Mouse (Mus musculus) cerebellum, postnatal 14 days (tissue): ENCODE results near the gene Kctd11.
"Not testable (repeated sequence)": the region's sequence is repeated elsewhere in the genome, so short reads cannot be mapped to it uniquely, and the experiment has no call there.

Experiments used
- DNase-seq, 2 experiments: peaks; one replicate each; pipeline ENCODE4 v3.0.0; 2021; ENCODE audit warnings: mixed read lengths in 2 of 2

The Kctd11 gene

GRCm38 (mm10) chr11:69880853-69881603 is at the start of gene Kctd11:
Kctd11 (minus strand) TSS chr11:69881406.
- DNase-seq, result peak; percentile 77 to 79

GRCm38 (mm10) chr11:69930176-69930575 is 49.0 kb upstream of the Kctd11 start:
- DNase-seq, result not testable (repeated sequence)

DNA sequence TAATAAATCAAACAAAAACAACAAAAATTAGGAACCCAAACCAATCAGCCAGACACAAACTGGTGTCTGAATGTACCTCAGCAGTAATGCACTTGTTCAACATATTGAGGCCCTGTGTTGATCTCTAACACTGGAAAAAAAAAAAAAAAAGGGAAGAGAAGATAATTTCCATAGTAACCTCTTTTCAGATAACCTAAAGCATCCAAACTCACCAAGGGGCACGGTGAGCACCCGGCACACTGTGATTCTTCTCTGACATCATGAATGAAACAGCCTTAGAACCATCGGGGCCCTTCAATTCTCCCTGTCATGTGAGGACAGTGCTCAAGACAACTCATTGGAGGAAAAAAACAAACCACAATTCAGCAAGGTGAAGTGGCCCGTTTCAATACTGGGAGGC is 48.5 kb upstream of the Kctd11 start:
- DNase-seq, result no peak

GRCm38 (mm10) chr11:69927501-69927900 is 46.3 kb upstream of the Kctd11 start:
- no peak for DNase-seq

- no peak for DNase-seq
These were observed 41.6 kb upstream of the Kctd11 start for GRCm38 (mm10) chr11:69922796-69923195.

GRCm38 (mm10) chr11:69922012-69922756 is 41.0 kb upstream of the Kctd11 start:
- no peak for DNase-seq

GRCm38 (mm10) chr11:69921114-69922011 is 40.2 kb upstream of the Kctd11 start, which contains the start of gene Eif5a:
Eif5a (minus strand) TSS chr11:69921958.
- peak; percentile 100 for DNase-seq

- peak; percentile 51 to 83 for DNase-seq
These were observed 39.2 kb upstream of the Kctd11 start for GRCm38 (mm10) chr11:69920266-69921031.

- peak; percentile 66 to 84 for DNase-seq
These were observed 38.6 kb upstream of the Kctd11 start for GRCm38 (mm10) chr11:69919661-69920265.

DNA sequence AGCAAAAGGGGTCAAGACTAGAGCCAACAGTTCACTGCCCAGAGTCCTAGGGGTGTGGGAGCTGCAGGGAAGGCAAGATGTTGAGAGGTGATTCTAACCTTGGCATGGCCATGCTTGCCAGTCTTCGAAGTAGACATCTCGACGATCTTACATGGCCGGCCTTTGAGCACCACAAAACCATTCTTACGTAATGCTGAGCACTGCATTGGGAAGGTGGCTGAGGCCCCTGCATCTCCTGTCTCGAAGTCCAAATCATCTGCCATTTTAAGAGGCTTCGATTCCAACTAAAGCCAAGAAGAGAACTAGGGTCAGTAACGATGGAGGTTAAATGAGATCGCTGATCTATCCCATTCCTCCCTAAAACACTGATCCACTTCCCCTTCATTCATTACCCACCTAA is 37.8 kb upstream of the Kctd11 start:
- DNase-seq, result no peak

DNA sequence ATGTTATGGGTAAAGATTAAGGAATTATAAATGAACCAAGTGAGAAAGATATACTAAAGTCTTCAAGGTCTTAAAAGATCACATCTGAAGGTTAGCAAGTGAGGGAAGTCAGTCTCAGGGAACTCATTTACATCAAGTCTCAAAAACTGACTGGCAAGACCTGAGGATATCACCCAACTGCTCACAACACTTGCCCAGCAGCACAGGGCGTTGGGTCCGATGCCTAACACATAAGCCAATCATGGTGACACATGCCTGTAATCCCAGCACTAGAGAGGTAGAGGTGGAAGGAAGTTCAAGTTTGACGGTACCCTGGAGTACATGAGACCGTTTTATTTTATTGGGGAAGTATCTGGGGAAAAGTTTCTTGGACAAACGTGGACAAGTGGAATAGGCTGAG is 36.9 kb upstream of the Kctd11 start:
- no peak for DNase-seq

- no peak for DNase-seq
These were observed 36.3 kb upstream of the Kctd11 start for GRCm38 (mm10) chr11:69917379-69917948.

GRCm38 (mm10) chr11:69916652-69917378 is 35.6 kb upstream of the Kctd11 start:
- DNase-seq, result not testable (repeated sequence)

DNA sequence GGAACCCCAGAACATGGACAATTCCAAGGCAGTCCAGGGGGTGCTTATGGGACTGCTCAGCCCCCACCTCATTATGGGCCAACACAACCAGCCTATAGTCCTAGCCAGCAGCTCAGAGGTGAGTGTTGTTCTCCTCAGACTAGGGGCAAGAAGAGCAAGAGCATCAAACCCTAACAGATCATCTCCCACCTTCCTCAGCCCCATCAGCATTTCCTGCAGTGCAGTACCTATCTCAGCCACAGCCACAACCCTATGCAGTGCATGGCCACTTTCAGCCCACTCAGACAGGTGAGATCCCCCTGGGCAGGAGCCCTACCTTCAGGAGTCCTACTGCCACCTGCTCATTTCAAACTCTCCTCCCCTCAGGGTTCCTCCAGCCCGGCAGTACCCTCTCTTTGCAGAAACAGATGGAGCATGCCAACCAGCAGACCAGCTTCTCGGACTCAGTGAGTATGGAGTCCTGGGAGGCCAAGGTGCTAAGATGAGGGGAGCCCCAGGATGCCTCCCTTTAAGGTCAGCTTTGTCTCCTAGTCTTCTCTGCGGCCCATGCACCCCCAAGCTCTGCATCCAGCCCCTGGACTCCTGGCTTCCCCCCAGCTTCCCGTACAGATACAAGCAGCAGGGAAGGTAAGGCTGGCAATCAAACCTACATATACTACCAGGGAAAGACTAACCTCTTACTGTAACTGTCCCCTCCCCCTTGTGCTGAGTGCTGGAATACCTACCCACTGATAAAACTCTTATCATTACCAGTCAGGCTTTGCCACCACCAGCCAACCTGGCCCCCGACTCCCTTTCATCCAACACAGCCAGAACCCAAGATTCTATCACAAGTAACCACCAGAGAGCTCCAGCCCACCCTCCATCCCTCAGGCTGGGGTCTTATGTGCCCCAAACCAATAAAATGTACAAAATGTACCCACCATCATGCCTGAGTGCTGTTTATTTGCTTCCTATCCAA is 34.7 kb upstream of the Kctd11 start:
- DNase-seq, result no peak

DNA sequence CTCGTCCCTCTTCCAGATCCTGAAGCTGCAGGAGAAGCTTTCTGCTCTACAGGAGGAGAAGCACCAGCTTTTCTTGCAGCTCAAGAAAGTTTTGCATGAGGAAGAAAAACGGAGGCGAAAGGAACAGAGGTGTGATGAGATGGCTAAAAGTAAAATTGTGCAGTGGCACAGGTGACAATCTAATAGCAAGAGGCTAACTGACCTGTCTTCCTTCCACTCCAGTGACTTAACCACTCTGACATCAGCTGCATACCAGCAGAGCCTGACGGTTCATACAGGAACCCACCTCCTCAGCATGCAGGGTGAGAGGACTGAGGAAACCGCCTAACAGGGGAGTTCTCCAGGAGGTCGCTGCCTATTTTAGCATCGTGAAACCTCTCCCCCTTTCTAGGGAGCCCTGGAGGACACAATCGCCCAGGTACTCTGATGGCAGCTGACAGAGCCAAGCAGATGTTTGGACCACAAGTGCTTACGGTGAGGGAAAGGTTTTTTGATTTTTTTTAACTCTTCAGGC is 33.8 kb upstream of the Kctd11 start:
- DNase-seq, result no peak

DNA sequence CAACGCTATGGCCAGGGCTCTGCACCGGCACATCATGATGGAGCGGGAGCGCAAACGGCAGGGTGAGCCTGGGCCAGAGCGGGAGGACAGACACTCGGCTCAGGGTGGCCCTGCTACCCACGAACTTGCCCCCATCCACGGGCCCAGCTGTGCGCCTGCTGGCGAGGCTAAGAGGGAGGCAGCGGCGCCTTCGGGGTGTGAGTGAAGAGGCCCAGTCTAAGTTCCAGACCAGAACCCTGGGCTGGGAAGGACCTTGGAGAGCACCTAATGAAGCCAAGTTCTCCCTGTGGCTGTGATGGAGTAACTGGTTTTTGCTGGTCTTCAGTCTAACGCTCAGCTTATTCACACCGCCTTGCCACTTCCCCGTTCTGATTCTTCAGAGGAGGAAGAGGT is 33.2 kb upstream of the Kctd11 start:
- no peak for DNase-seq

- peak; percentile 93 to 94 for DNase-seq
These were observed 32.6 kb upstream of the Kctd11 start, which contains the start of gene Gps2 for GRCm38 (mm10) chr11:69913554-69914371. Gps2 (plus strand) TSS chr11:69913888.
